Comparison of ENCODE assay signal across 24 mouse cellular contexts in the genomic region with DNA sequence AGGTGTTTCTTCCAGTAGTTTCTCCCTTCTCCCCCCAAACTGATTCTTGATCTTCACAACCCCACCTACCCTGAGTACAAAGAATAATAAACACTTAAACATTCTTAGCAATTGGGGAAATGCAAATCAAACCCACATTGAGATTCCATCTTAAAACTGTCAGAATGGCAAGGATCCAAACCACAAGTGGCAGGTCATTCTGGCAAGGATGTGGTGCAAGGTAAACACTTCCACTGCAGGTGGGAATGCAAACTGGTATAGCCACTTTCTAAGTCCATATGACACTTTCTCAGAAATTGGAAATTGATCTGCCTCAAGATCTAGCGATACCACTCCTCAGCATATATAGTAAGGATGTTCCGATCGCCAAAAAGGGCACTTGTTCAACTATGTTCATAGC.
DNase-seq lines count a peak whose midpoint lies in the region; ATAC-seq and TF ChIP-seq lines count a peak whose summit lies in the region.
"Had no signal": no experiment of that assay in that cellular context is flagged by ENCODE, and none has a peak within 500 bp of the region (broad histone marks: within the 10 kb centered on the region; RNA-seq: fewer than 3 reads in every experiment).

No protein-coding gene starts in this region.

- no peaks in the 10 kb centered on the region for H3K9me3 ChIP-seq in lung, embryonic 16.5 days (ENCODE audit: control insufficient read depth, low read length)
- no peaks in the 10 kb centered on the region for H3K9me3 ChIP-seq in midbrain, embryonic 16.5 days (replicated peaks; ENCODE audit: control insufficient read depth, low read length, poor library complexity, severe bottlenecking)
- H3K9me3 ChIP-seq: embryonic facial prominence, embryonic 15.5 days; forebrain, embryonic 12.5 days; forebrain, embryonic 15.5 days; hindbrain, embryonic 12.5 days; hindbrain, embryonic 15.5 days had no signal

- peak; percentile 80 for ATAC-seq in lung, embryonic 16.5 days (ENCODE audit: low read depth)
- ATAC-seq in midbrain, embryonic 16.5 days, result no peak
- ATAC-seq: CD4-positive, CD25-positive, alpha-beta regulatory T cell, adult 4 months; forebrain, embryonic 15.5 days had no signal

- no peak overlapping the region for H3K27ac ChIP-seq in lung, embryonic 16.5 days (ENCODE audit: low read length)
- no peak overlapping the region for H3K27ac ChIP-seq in midbrain, embryonic 16.5 days (ENCODE audit: low read length)
- H3K27ac ChIP-seq: embryonic facial prominence, embryonic 15.5 days; forebrain, embryonic 12.5 days; forebrain, embryonic 15.5 days; heart, embryonic 13.5 days; hindbrain, embryonic 12.5 days; hindbrain, embryonic 15.5 days had no signal

- DNase-seq in 416B (ENCODE audit: low read depth), result peak; percentile 21
- DNase-seq in lung, adult 2 months, result peak; percentile 9
- DNase-seq in lung, postnatal 14 days, result peak; percentile 3
- no peak for DNase-seq in spleen, postnatal 4 days (ENCODE audit: low spot score in 2 of 2)
- DNase-seq in adrenal gland, postnatal 10 days, result no peak
- no peak for DNase-seq in cerebellum, postnatal 14 days
- DNase-seq: adrenal gland, adult 2 months; adrenal gland, postnatal 25 days; cerebellum, adult 11-12 months; cerebellum, adult 9-10 months; cerebellum, postnatal 36 days; embryo, embryonic 11 days; gastrocnemius, postnatal 25 days; heart, adult 18-20 months; heart, postnatal 14 days had no signal

- H3K4me2 ChIP-seq in lung, embryonic 16.5 days (ENCODE audit: low read depth, low read length), result no peak overlapping the region
- H3K4me2 ChIP-seq in midbrain, embryonic 16.5 days (ENCODE audit: low read length), result no peak overlapping the region
- H3K4me2 ChIP-seq: embryonic facial prominence, embryonic 15.5 days; forebrain, embryonic 12.5 days; forebrain, embryonic 15.5 days; heart, embryonic 13.5 days; hindbrain, embryonic 12.5 days; hindbrain, embryonic 15.5 days had no signal

- no peak for TF ChIP-seq CTCF in lung, adult 2 months (IDR thresholded peaks at IDR 0.05; ENCODE audit: insufficient read depth, low read length)

- no peaks in the 10 kb centered on the region for H3K27me3 ChIP-seq in lung, embryonic 16.5 days (ENCODE audit: control insufficient read depth, insufficient read depth, low read depth, low read length)
- H3K27me3 ChIP-seq in midbrain, embryonic 16.5 days (ENCODE audit: control insufficient read depth, insufficient read depth, low read depth, low read length), result no peaks in the 10 kb centered on the region
- H3K27me3 ChIP-seq: embryonic facial prominence, embryonic 15.5 days; forebrain, embryonic 12.5 days; forebrain, embryonic 15.5 days; heart, embryonic 13.5 days; hindbrain, embryonic 12.5 days; hindbrain, embryonic 15.5 days had no signal

- no peaks in the 10 kb centered on the region for H3K36me3 ChIP-seq in lung, embryonic 16.5 days (ENCODE audit: control insufficient read depth, insufficient read depth, low read length)
- H3K36me3 ChIP-seq in midbrain, embryonic 16.5 days (ENCODE audit: control insufficient read depth, insufficient read depth, low read length), result no peaks in the 10 kb centered on the region
- H3K36me3 ChIP-seq: embryonic facial prominence, embryonic 15.5 days; forebrain, embryonic 12.5 days; forebrain, embryonic 15.5 days; heart, embryonic 13.5 days; hindbrain, embryonic 12.5 days; hindbrain, embryonic 15.5 days had no signal

- TF ChIP-seq POLR2A in lung, adult 2 months (IDR thresholded peaks at IDR 0.05; ENCODE audit: borderline replicate concordance, extremely low read depth, low read depth, low read length), result no peak

- no peak overlapping the region for H3K4me3 ChIP-seq in lung, adult 2 months (replicated peaks; ENCODE audit: extremely low read depth, low read depth, low read length)
- no peak overlapping the region for H3K4me3 ChIP-seq in lung, embryonic 16.5 days (ENCODE audit: low read length)
- no peak overlapping the region for H3K4me3 ChIP-seq in midbrain, embryonic 16.5 days (ENCODE audit: low read depth, low read length)
- H3K4me3 ChIP-seq: embryonic facial prominence, embryonic 15.5 days; forebrain, embryonic 12.5 days; forebrain, embryonic 15.5 days; heart, embryonic 13.5 days; hindbrain, embryonic 12.5 days; hindbrain, embryonic 15.5 days had no signal

- no peak overlapping the region for H3K9ac ChIP-seq in lung, embryonic 16.5 days (ENCODE audit: low read length)
- H3K9ac ChIP-seq in midbrain, embryonic 16.5 days (ENCODE audit: low read depth, low read length), result no peak overlapping the region
- H3K9ac ChIP-seq: embryonic facial prominence, embryonic 15.5 days; forebrain, embryonic 12.5 days; forebrain, embryonic 15.5 days; heart, embryonic 13.5 days; hindbrain, embryonic 12.5 days; hindbrain, embryonic 15.5 days had no signal

- WGBS in lung, adult 2 months, result 68% methylated on average over 3 of the region's 3 CpGs
- 62% methylated on average over 3 of the region's 3 CpGs for WGBS in lung, embryonic 16.5 days
- WGBS in midbrain, embryonic 16.5 days, result 99% methylated on average over 3 of the region's 3 CpGs

- no peaks in the 10 kb centered on the region for H3K4me1 ChIP-seq in lung, adult 2 months (ENCODE audit: control insufficient read depth, insufficient read depth, low read length)
- H3K4me1 ChIP-seq in lung, embryonic 16.5 days (replicated peaks; ENCODE audit: control insufficient read depth, insufficient read depth, low read length), result no peaks in the 10 kb centered on the region
- H3K4me1 ChIP-seq in midbrain, embryonic 16.5 days (ENCODE audit: control insufficient read depth, insufficient read depth, low read length), result no peaks in the 10 kb centered on the region
- H3K4me1 ChIP-seq: embryonic facial prominence, embryonic 15.5 days; forebrain, embryonic 15.5 days; heart, embryonic 13.5 days; hindbrain, embryonic 12.5 days; hindbrain, embryonic 15.5 days had no signal

Comparison
In these comparisons a context has a peak if more than half of its experiments do, and no peak if none do; other contexts are left out.
1. DNase-seq: peak in 416B (single experiment), lung, adult 2 months (single experiment) and lung, postnatal 14 days (single experiment); none in spleen, postnatal 4 days (0 of 2), adrenal gland, postnatal 10 days (single experiment) and cerebellum, postnatal 14 days (0 of 2).